Mouse (Mus musculus): ENCODE results near the gene Teddm1b. TPM values are rescaled to one million over a fixed set of nuclear protein-coding genes. Genes with fewer than 3 reads are reported as not detected.
A peak's percentile ranks its signal among the peaks of the same experiment; 100 is the strongest.

Teddm1b gene
- total and polyA plus RNA-seq, 3 experiments = 0.50 TPM; not detected in 2

- peak; percentile 79 for DNase-seq (ENCODE audit: low read depth, low spot score)
- H3K4me1 ChIP-seq (ENCODE audit: control insufficient read depth in 1 of 2, insufficient read depth in 2 of 2, low read length in 2 of 2) = peaks cover 0 to 4% of the 10 kb centered on the region in 2 experiments; a peak in 1 of 4 replicates
These were observed 20.8 kb downstream of the Teddm1b start for GRCm38 (mm10) chr1:153894979-153895378.

GRCm38 (mm10) chr1:153897196-153897595 lies 23.1 kb downstream of the Teddm1b start:
- DNase-seq (ENCODE audit: low read depth, low spot score) = no peak
- no peaks in the 10 kb centered on the region; a peak in 1 of 4 replicates for H3K27me3 ChIP-seq (ENCODE audit: control insufficient read depth in 1 of 2, insufficient read depth in 2 of 2, low read length in 2 of 2)
- H3K4me3 ChIP-seq (ENCODE audit: control insufficient read depth in 1 of 2, insufficient read depth in 1 of 2, low read depth in 2 of 2, low read length in 2 of 2) = no peak overlapping the region
- no peak overlapping the region for H3K9ac ChIP-seq (ENCODE audit: control insufficient read depth, low read depth, low read length, poor library complexity, severe bottlenecking)
- peaks cover 0 to 10% of the 10 kb centered on the region in 2 experiments; a peak in 2 of 4 replicates for H3K4me1 ChIP-seq (ENCODE audit: control insufficient read depth in 1 of 2, insufficient read depth in 2 of 2, low read length in 2 of 2)
- peaks cover 15% of the 10 kb centered on the region for H3K79me2 ChIP-seq (ENCODE audit: control insufficient read depth, insufficient read depth, low read length, poor library complexity)
- H3K36me3 ChIP-seq (ENCODE audit: control insufficient read depth in 1 of 2, insufficient read depth in 2 of 2, low read length in 2 of 2) = peaks cover 0 to 6% of the 10 kb centered on the region in 2 experiments; a peak in 1 of 4 replicates
- no peaks in the 10 kb centered on the region for H3K9me3 ChIP-seq (replicated peaks; ENCODE audit: insufficient read depth, low read length)
- no peak overlapping the region for H3K27ac ChIP-seq (ENCODE audit: control insufficient read depth, low read depth, low read length)
- TF ChIP-seq NELFE (IDR thresholded peaks at IDR 0.05; ENCODE audit: low read depth, low read length) (no peak), GABPA (IDR thresholded peaks at IDR 0.05; ENCODE audit: low read depth, low read length) (no peak), POLR2AphosphoS2 (IDR thresholded peaks at IDR 0.05; ENCODE audit: low read length) (no peak), POLR2AphosphoS5 (IDR thresholded peaks at IDR 0.05; ENCODE audit: borderline replicate concordance, low read depth, low read length) (no peak), SIN3A (IDR thresholded peaks at IDR 0.05; ENCODE audit: low read length) (no peak), USF2 (IDR thresholded peaks at IDR 0.05; ENCODE audit: borderline replicate concordance in 1 of 2, insufficient read depth in 1 of 2, low read depth in 1 of 2, low read length in 2 of 2) (no peak), MEF2A (IDR thresholded peaks at IDR 0.05; ENCODE audit: extremely low read depth, insufficient replicate concordance, low read depth, low read length, poor library complexity, severe bottlenecking) (no peak), CHD1 (IDR thresholded peaks at IDR 0.05; ENCODE audit: low read depth, low read length) (no peak), ZNF384 (IDR thresholded peaks at IDR 0.05; ENCODE audit: low read depth, low read length) (no peak), ETS1 (IDR thresholded peaks at IDR 0.05; ENCODE audit: low read depth, low read length) (no peak), TCF12 (IDR thresholded peaks at IDR 0.05; ENCODE audit: low read depth, low read length) (no peak), ZKSCAN1 (IDR thresholded peaks at IDR 0.05; ENCODE audit: low read depth, low read length) (no peak), UBTF (IDR thresholded peaks at IDR 0.05; ENCODE audit: borderline replicate concordance, insufficient read depth, low read depth, low read length) (no peak), MXI1 (IDR thresholded peaks at IDR 0.05; ENCODE audit: low read depth, low read length) (no peak), MYB (IDR thresholded peaks at IDR 0.05; ENCODE audit: low read depth, low read length) (no peak), USF1 (IDR thresholded peaks at IDR 0.05; ENCODE audit: low read depth, low read length) (no peak), GATA1 (IDR thresholded peaks at IDR 0.05; ENCODE audit: low read depth, low read length) (no peak)

More at GRCm38 (mm10) chr1:153894979-153895378, 20.8 kb downstream of the Teddm1b start:
- no peak overlapping the region for H3K4me3 ChIP-seq (ENCODE audit: control insufficient read depth in 1 of 2, insufficient read depth in 1 of 2, low read depth in 2 of 2, low read length in 2 of 2)
- peaks cover 0 to 2% of the 10 kb centered on the region in 2 experiments; a peak in 1 of 4 replicates for H3K36me3 ChIP-seq (ENCODE audit: control insufficient read depth in 1 of 2, insufficient read depth in 2 of 2, low read length in 2 of 2)
- H3K79me2 ChIP-seq (ENCODE audit: control insufficient read depth, insufficient read depth, low read length, poor library complexity) = peaks cover 2% of the 10 kb centered on the region
- H3K27me3 ChIP-seq (ENCODE audit: control insufficient read depth in 1 of 2, insufficient read depth in 2 of 2, low read length in 2 of 2) = no peaks in the 10 kb centered on the region; a peak in 1 of 4 replicates
- H3K9me3 ChIP-seq (replicated peaks; ENCODE audit: insufficient read depth, low read length) = no peaks in the 10 kb centered on the region
- H3K9ac ChIP-seq (ENCODE audit: control insufficient read depth, low read depth, low read length, poor library complexity, severe bottlenecking) = no peak overlapping the region
- H3K27ac ChIP-seq (ENCODE audit: control insufficient read depth, low read depth, low read length) = no peak overlapping the region
- no peak for TF ChIP-seq MYC (IDR thresholded peaks at IDR 0.05; ENCODE audit: low read depth, low read length)
- TF ChIP-seq CTCF (IDR thresholded peaks at IDR 0.05 in 2 of 3, conservative IDR thresholded peaks at IDR 0.05 in 1 of 3; ENCODE audit: control insufficient read depth in 1 of 3, insufficient read depth in 1 of 3, low read depth in 2 of 3, low read length in 3 of 3, poor library complexity in 1 of 3, severe bottlenecking in 1 of 3) = peak; percentile 53 to 72 (median 65)
- no peak for TF ChIP-seq POLR2A (IDR thresholded peaks at IDR 0.05; ENCODE audit: control insufficient read depth in 1 of 2, insufficient read depth in 1 of 2, low read depth in 1 of 2, low read length in 2 of 2, poor library complexity in 1 of 2)
- peak; percentile 87 for TF ChIP-seq SMC3 (IDR thresholded peaks at IDR 0.05; ENCODE audit: low read depth, low read length)
- no peak for TF ChIP-seq POLR2AphosphoS5 (IDR thresholded peaks at IDR 0.05; ENCODE audit: borderline replicate concordance, low read depth, low read length)
- TF ChIP-seq RAD21 (IDR thresholded peaks at IDR 0.05; ENCODE audit: low read depth, low read length) = peak; percentile 83
- TF ChIP-seq RCOR1 (IDR thresholded peaks at IDR 0.05; ENCODE audit: low read depth, low read length) = no peak
- no peak for TF ChIP-seq ZMIZ1 (IDR thresholded peaks at IDR 0.05; ENCODE audit: low read depth, low read length)
- TF ChIP-seq CHD2 (IDR thresholded peaks at IDR 0.05; ENCODE audit: low read length) = no peak
- TF ChIP-seq ZC3H11A (IDR thresholded peaks at IDR 0.05; ENCODE audit: low read depth, low read length) = peak; percentile 90
- TF ChIP-seq GATA1 (IDR thresholded peaks at IDR 0.05; ENCODE audit: low read depth, low read length) = no peak

All from MEL (cell line).